Mouse (Mus musculus) lung, embryonic 14.5 days (tissue): ENCODE measurements around the gene Foxp1. TPM values are rescaled to one million over a fixed set of nuclear protein-coding genes. Genes with fewer than 3 reads are reported as not detected.

Source experiments
- ATAC-seq: fragments of 200-750 bp; cut with Nextera tagmentation; 2 replicates; pipeline ENCODE4 v1.8.0; 2017; ENCODE audit warnings: mild to moderate bottlenecking, moderate TSS enrichment, moderate library complexity; ENCODE audit not compliant: insufficient read depth
- DNase-seq: peaks from one replicate; pipeline ENCODE4 v3.0.0-alpha.2; 2015
- H3K27ac ChIP-seq: fragments of 300-500 bp; sonication (generic); 2 replicates; pipeline ENCODE4 v1.5.1; 2014; ENCODE audit warnings: low read depth, mild to moderate bottlenecking, moderate library complexity
- H3K27me3 ChIP-seq: fragments of 300-500 bp; sonication (generic); 2 replicates; pipeline ENCODE4 v1.6.1; 2014; ENCODE audit warnings: low read length, control low read depth; ENCODE audit not compliant: insufficient read depth
- H3K36me3 ChIP-seq: fragments of 300-500 bp; sonication (generic); 2 replicates; pipeline ENCODE4 v1.6.1; 2014; ENCODE audit warnings: control low read depth; ENCODE audit not compliant: insufficient read depth
- H3K4me1 ChIP-seq: fragments of 300-500 bp; sonication (generic); 2 replicates; pipeline ENCODE4 v1.6.1; 2014; ENCODE audit warnings: antibody characterized with exemption, control low read depth; ENCODE audit not compliant: insufficient read depth
- H3K4me2 ChIP-seq: fragments of 300-500 bp; sonication (generic); 2 replicates; pipeline ENCODE4 v1.6.1; 2014; ENCODE audit warnings: mild to moderate bottlenecking
- H3K4me3 ChIP-seq: fragments of 300-500 bp; sonication (generic); 2 replicates; pipeline ENCODE4 v1.5.1; 2014; ENCODE audit warnings: low read depth, low read length
- H3K9ac ChIP-seq: fragments of 300-500 bp; sonication (generic); 2 replicates; pipeline ENCODE4 v1.6.1; 2014
- H3K9me3 ChIP-seq: fragments of 300-500 bp; sonication (generic); 2 replicates; pipeline ENCODE4 v1.6.1; 2016; ENCODE audit warnings: low read depth, low read length, control low read depth
- CTCF ChIP-seq: IDR thresholded peaks from 2 replicates; pipeline ENCODE4 v1.5.1; 2016; ENCODE audit warnings: antibody characterized with exemption, low read depth
- WGBS: fragments of 180-500 bp; shearing (Covaris S2); extraction: QIAGEN DNeasy Blood & Tissue Kit; methylation state at CpG from one replicate; pipeline ENCODE4 v1.1.7; 2014; 5-methylcytosine and 5-hydroxymethylcytosine counted together
- polyA plus RNA-seq: library from polyadenylated mRNA; unstranded; fragments of >200 nt; fragmentation: Nextera tagmentation; extraction: Ambion mirVana; gene quantifications from 2 replicates; pipeline ENCODE4 v1.2.1, GENCODE M21; 2014

Gene Foxp1
- polyA plus RNA-seq, 1 experiment from 2014 or later = 111 TPM

DNA sequence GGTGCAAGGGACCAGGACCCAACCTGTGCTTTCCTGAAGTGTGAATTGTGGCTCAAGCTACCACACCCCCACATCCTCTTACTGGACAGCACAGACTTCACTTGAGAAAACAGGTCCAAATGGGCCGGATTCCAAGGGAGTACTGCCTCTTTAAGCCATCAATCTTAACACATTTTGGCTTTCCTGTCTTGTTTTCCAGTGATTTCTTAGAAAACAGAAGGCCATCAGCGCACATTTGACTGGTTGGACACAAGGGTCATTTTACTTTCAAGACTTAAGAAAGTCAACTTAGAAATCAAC lies 258.7 kb downstream of the Foxp1 start:
- no peaks in the 10 kb centered on the region for H3K9me3 ChIP-seq
- H3K36me3 ChIP-seq = no peaks in the 10 kb centered on the region
- no peak for TF ChIP-seq CTCF
- no peak overlapping the region for H3K9ac ChIP-seq
- no peaks in the 10 kb centered on the region for H3K27me3 ChIP-seq
- H3K27ac ChIP-seq = 0 out of 2 replicates have a peak overlapping the region, but pooled peaks have one; percentile 30
- DNase-seq (peak; percentile 48), ATAC-seq (no peak)
- no peak overlapping the region for H3K4me3 ChIP-seq
- 42% methylated on average over 2 of the region's 2 CpGs for WGBS
- peak overlapping the region; percentile 58 for H3K4me2 ChIP-seq
- peaks cover 30% of the 10 kb centered on the region for H3K4me1 ChIP-seq

DNA sequence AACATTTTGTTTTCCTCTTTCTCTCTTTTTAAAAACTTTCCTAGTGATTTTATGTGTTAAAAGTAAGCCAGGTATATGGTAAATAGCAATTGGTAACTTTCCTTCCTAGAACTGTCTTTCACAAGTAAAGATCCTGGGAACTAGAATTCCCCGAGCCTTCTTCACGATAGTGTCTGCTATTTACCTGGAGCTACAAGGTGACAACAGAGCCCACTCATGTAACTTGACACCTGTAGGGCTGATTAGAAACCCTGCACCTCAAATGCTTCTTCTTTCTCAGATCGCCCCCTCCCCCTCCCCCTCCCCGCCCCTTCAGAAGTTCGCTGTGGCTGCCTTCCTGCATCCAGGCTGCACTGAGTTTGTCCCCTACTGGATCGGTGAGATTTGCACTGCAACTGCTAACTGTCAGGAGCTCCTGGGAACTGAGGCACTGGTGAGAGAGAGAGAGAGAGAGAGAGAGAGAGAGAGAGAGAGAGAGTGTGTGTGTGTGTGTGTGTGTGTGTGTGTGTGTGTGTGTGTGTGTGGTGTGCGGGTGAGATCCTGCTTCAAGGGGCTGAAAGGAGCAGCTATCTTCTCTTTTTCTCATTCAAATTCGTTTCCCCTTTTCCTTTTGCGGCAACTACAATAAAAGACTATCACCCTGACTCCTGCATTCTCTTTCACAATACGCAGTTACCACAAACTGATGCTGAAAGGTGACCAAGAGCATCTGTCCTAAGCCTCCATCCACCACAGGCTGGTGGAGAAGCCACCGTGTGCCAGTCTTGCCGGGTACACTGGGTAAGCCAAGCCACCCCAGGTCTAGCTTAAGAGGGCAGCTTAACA lies 259.2 kb downstream of the Foxp1 start:
- no peak for DNase-seq
- peak overlapping the region; percentile 58 for H3K4me2 ChIP-seq

DNA sequence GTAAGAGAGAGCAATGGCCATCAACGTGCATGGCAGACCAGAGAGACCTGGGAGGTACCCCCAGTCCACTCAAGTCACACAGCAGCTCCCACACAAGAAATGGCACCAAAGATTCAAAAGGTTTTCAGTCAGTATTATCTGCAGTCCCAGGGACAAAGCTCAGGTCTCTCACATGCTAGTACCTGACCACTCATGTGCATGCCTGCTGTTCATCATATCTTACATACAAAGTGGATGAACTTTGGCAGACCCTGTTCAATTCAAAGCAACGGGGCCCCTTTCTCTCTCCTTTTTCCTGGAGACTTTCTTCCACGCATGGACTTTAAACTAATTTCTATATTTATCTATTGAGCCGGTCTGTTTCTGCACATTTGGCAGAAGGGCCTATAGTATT lies 260.8 kb downstream of the Foxp1 start:
- no peaks in the 10 kb centered on the region for H3K36me3 ChIP-seq
- DNase-seq (no peak), ATAC-seq (no peak)
- no peaks in the 10 kb centered on the region for H3K9me3 ChIP-seq
- peaks cover 30% of the 10 kb centered on the region for H3K4me1 ChIP-seq
- WGBS = 57% methylated on average over 4 of the region's 4 CpGs
- no peak for TF ChIP-seq CTCF
- no peak overlapping the region for H3K27ac ChIP-seq
- H3K27me3 ChIP-seq = no peaks in the 10 kb centered on the region
- H3K4me3 ChIP-seq = no peak overlapping the region
- H3K4me2 ChIP-seq = no peak overlapping the region
- H3K9ac ChIP-seq = no peak overlapping the region

More for the DNA sequence above, 259.2 kb downstream of the Foxp1 start:
- Histone ChIP-seq H3K9me3 (no peaks in the 10 kb centered on the region), H3K9ac (no peak overlapping the region), H3K27me3 (no peaks in the 10 kb centered on the region), H3K4me3 (no peak overlapping the region), H3K27ac (0 out of 2 replicates have a peak overlapping the region, but pooled peaks have one; percentile 30), H3K4me1 (peaks cover 30% of the 10 kb centered on the region), H3K36me3 (no peaks in the 10 kb centered on the region)
- TF ChIP-seq CTCF = no peak
- no peak for ATAC-seq
- 21% methylated on average over 12 of the region's 12 CpGs for WGBS

DNA sequence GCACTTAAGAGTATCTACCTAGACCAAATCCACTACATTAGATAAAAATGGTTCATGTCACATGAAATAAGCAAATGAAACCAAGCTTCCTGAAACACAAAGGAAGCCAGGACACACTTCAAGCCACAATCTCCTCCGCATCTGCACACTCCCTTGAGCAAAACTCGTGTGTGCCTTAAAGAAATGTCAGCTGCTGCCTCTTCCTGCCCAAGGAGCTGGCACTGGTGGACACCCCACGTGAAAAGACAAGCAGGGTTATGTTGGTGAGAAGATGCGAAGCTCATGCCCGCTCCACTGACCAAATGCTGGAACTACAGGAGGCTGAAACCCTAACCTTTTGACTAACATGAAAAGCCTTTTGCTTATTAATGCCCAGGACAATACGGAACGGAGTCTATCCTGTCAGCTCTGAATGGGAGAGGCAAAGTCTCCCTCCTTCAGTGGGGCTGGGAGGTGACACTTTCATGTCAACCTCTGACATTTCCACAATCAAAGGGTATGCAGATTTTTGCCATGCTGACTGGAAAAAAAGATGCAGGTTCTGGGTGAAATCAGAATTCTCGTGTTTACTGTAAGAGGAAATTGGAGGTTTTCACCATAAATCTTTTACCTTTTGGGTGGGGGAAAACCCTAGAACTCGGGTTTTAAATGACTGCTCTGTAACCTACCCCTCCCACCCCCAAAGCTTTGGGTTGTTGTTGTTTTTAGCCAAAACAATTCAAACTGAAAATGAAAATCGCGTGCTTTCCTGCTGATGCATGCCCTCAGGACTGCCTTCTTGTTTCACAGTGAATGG lies 261.4 kb downstream of the Foxp1 start:
- no peak overlapping the region for H3K27ac ChIP-seq
- H3K4me3 ChIP-seq = no peak overlapping the region
- no peak overlapping the region for H3K4me2 ChIP-seq
- ATAC-seq (no peak), DNase-seq (no peak)
- no peak overlapping the region for H3K9ac ChIP-seq
- 65% methylated on average over 11 of the region's 11 CpGs for WGBS
- H3K36me3 ChIP-seq = no peaks in the 10 kb centered on the region
- H3K27me3 ChIP-seq = no peaks in the 10 kb centered on the region
- peaks cover 25% of the 10 kb centered on the region for H3K4me1 ChIP-seq
- no peaks in the 10 kb centered on the region for H3K9me3 ChIP-seq
- TF ChIP-seq CTCF = no peak

DNA sequence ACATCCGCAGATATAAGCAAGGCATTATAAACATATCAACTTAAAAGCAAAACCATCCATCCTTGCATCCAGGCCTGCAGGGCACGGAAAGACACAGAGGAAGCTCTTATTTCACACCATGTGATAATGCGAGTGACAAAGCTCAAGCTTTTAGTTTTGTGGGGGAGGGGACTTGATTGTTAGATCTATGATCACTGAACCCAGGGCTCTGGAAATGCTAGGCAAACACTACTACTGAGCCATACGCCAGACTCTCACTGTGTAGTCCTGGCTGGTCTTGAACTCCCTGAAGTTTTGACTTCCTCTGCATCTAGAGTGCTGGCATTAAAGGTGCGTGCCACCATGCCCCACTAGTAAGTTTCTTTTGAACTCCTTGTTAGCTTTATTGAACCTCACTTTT lies 264.2 kb downstream of the Foxp1 start:
- Histone ChIP-seq H3K4me2 (no peak overlapping the region), H3K9me3 (no peaks in the 10 kb centered on the region), H3K4me1 (peaks cover 3% of the 10 kb centered on the region; the same call in 1 of the 2 replicates), H3K27ac (no peak overlapping the region), H3K4me3 (no peak overlapping the region), H3K27me3 (no peaks in the 10 kb centered on the region), H3K9ac (no peak overlapping the region), H3K36me3 (no peaks in the 10 kb centered on the region)
- ATAC-seq (no peak), DNase-seq (no peak)
- TF ChIP-seq CTCF = no peak
- WGBS = 60% methylated on average over 5 of the region's 5 CpGs

DNA sequence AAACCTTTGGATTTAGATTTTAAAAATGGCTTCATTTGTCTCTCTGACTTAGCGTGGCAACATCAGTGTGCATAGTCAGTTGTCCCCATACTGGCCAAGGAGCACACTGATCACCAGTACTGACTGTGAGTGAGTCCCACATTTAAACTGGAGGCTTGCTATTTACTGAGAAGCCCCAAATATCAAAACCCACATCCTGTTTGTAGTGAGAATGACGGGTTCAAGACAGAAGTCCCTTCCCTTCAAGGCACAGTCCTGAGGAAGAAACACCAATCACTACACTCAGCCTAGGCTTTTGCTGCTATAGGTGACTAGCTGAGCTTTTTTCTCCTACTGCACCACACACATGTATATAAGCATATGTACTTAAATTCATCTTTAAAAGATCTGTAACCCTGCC lies 264.8 kb downstream of the Foxp1 start:
- WGBS = 71% methylated on average over 2 of the region's 2 CpGs
- no peak for ATAC-seq

DNA sequence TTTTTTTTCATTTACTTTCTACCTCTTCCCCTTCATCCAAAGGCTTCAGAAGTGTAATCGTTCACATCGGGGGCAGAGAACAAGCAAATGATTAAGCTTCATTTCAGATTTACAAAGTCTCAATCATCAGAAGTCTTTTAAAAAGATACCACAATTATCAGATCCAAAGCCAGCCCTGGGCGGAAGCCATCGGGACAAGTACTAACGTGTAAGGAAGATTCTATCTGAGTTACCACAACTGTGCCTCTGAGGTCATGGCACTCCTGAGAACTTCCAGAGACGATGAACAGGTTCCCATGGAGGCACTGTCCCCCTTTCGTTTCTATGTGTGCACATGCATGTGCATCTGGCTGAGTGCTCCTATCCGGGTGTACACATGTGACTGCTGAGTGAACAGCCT lies 269.2 kb downstream of the Foxp1 start:
- WGBS = 67% methylated on average over 8 of the region's 8 CpGs
- no peak for DNase-seq

More for the DNA sequence above, 264.8 kb downstream of the Foxp1 start:
- no peaks in the 10 kb centered on the region for H3K27me3 ChIP-seq
- H3K4me1 ChIP-seq = peaks cover 2% of the 10 kb centered on the region; the same call in 1 of the 2 replicates
- H3K9me3 ChIP-seq = no peaks in the 10 kb centered on the region
- no peaks in the 10 kb centered on the region for H3K36me3 ChIP-seq
- no peak overlapping the region for H3K4me3 ChIP-seq
- H3K9ac ChIP-seq = no peak overlapping the region
- no peak for TF ChIP-seq CTCF
- no peak overlapping the region for H3K27ac ChIP-seq
- H3K4me2 ChIP-seq = no peak overlapping the region
- no peak for DNase-seq

More for the DNA sequence above, 269.2 kb downstream of the Foxp1 start:
- H3K4me1 ChIP-seq = no peaks in the 10 kb centered on the region
- H3K9ac ChIP-seq = no peak overlapping the region
- H3K4me3 ChIP-seq = no peak overlapping the region
- H3K9me3 ChIP-seq = no peaks in the 10 kb centered on the region
- no peak for ATAC-seq
- H3K27ac ChIP-seq = no peak overlapping the region
- H3K27me3 ChIP-seq = no peaks in the 10 kb centered on the region
- H3K36me3 ChIP-seq = no peaks in the 10 kb centered on the region
- no peak overlapping the region for H3K4me2 ChIP-seq
- TF ChIP-seq CTCF = no peak
